Mouse (Mus musculus) heart, embryonic 15.5 days (tissue): Measurements from ENCODE around the gene Nradd. TPM values are rescaled to one million over a fixed set of nuclear protein-coding genes. Genes with fewer than 3 reads are reported as not detected.

Experiments used
- ATAC-seq: fragments of 200-750 bp; cut with Nextera tagmentation; replicated peaks from 2 replicates; pipeline ENCODE4 v1.8.0; 2017; ENCODE audit warnings: low read depth, moderate TSS enrichment; ENCODE audit not compliant: insufficient number of reproducible peaks, insufficient read depth, low FRiP score
- H3K27ac ChIP-seq: fragments of 300-500 bp; sonication (generic); 2 replicates; pipeline ENCODE4 v1.5.1; 2015; ENCODE audit warnings: mild to moderate bottlenecking, inconsistent platforms
- H3K27me3 ChIP-seq: fragments of 300-500 bp; sonication (generic); 2 replicates; pipeline ENCODE4 v1.6.1; 2015; ENCODE audit warnings: inconsistent platforms
- H3K36me3 ChIP-seq: fragments of 300-500 bp; sonication (generic); 2 replicates; pipeline ENCODE4 v1.6.1; 2015; ENCODE audit warnings: mild to moderate bottlenecking, inconsistent platforms
- H3K4me1 ChIP-seq: fragments of 300-500 bp; sonication (generic); replicated peaks from 2 replicates; pipeline ENCODE4 v1.6.1; 2015; ENCODE audit warnings: inconsistent platforms
- H3K4me2 ChIP-seq: fragments of 300-500 bp; sonication (generic); 2 replicates; pipeline ENCODE4 v1.6.1; 2015; ENCODE audit warnings: inconsistent platforms, mild to moderate bottlenecking, moderate library complexity
- H3K4me3 ChIP-seq: fragments of 300-500 bp; sonication (generic); 2 replicates; pipeline ENCODE4 v1.5.1; 2015; ENCODE audit warnings: mild to moderate bottlenecking, inconsistent platforms
- H3K9ac ChIP-seq: fragments of 300-500 bp; sonication (generic); 2 replicates; pipeline ENCODE4 v1.6.1; 2015; ENCODE audit warnings: mild to moderate bottlenecking, inconsistent platforms
- H3K9me3 ChIP-seq: fragments of 300-500 bp; sonication (generic); replicated peaks from 2 replicates; pipeline ENCODE4 v1.6.1; 2016; ENCODE audit warnings: inconsistent platforms
- WGBS: fragments of 180-500 bp; shearing (Covaris S2); methylation state at CpG from one replicate; pipeline ENCODE4 v1.1.7; 2015; ENCODE audit warnings: mixed read lengths; 5-methylcytosine and 5-hydroxymethylcytosine counted together
- polyA plus RNA-seq: library from polyadenylated mRNA; unstranded; fragments of >200 nt; fragmentation: Nextera tagmentation; extraction: Ambion mirVana; gene quantifications from 2 replicates; pipeline ENCODE4 v1.2.1, GENCODE M21; 2015

Nradd gene
- polyA plus RNA-seq, 1 experiment from 2014 or later: 17.7 TPM

DNA sequence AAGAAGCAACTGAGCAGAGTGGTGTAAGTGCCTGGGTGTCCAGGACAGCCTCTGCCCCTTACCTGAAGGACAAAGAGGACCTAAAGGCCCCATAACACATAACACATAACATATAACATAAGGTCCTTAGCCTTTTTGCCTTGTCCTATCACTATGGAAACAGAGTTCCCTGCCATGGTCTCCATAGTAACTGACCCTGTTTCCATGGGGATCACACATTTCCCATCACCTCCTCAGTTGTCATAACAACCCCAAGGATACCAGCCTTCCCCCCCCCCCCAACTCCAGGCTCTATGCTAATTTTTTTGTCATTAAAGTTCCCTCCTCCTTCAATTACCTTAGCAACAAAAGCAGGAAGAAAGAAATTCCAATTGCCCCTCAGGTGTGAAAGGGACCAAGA is 25.5 kb upstream of the Nradd start:
- Histone ChIP-seq H3K9ac (no peak overlapping the region), H3K36me3 (no peaks in the 10 kb centered on the region), H3K4me1 (peaks cover 40% of the 10 kb centered on the region), H3K4me3 (no peak overlapping the region), H3K27me3 (0 out of 2 replicates have a peak, but pooled peaks cover 3% of the 10 kb centered on the region), H3K4me2 (no peak overlapping the region), H3K27ac (no peak overlapping the region), H3K9me3 (no peaks in the 10 kb centered on the region)
- ATAC-seq: no peak

DNA sequence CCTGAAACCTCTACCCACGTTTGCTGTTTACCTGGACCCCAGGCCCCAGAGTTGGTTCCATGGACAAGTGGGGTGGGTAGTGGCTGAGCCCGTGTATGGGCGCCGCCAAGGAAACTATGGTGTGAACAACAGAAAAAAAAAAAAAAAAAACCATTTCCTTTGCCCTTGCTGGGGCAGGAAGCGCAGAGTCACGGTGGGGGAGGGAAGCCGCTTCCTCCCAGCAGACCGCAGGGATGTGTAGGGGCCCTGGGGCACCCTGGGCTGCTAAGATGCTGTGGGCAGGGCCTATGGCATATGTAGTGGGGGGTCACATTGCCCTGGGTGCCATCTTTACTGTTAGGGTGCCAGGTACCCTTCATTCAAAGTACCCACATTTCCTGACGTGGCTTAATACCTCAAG is 21.0 kb upstream of the Nradd start:
- no peak for ATAC-seq
- 0 out of 2 replicates have a peak overlapping the region, but pooled peaks have one; percentile 24 for H3K4me2 ChIP-seq
- no peak overlapping the region for H3K4me3 ChIP-seq
- H3K9me3 ChIP-seq: no peaks in the 10 kb centered on the region
- no peaks in the 10 kb centered on the region for H3K27me3 ChIP-seq
- no peak overlapping the region for H3K9ac ChIP-seq
- H3K4me1 ChIP-seq: peaks cover 10% of the 10 kb centered on the region; the same call in 1 of the 2 replicates
- no peak overlapping the region for H3K27ac ChIP-seq
- WGBS: 68% methylated on average over 9 of the region's 9 CpGs
- no peaks in the 10 kb centered on the region for H3K36me3 ChIP-seq

DNA sequence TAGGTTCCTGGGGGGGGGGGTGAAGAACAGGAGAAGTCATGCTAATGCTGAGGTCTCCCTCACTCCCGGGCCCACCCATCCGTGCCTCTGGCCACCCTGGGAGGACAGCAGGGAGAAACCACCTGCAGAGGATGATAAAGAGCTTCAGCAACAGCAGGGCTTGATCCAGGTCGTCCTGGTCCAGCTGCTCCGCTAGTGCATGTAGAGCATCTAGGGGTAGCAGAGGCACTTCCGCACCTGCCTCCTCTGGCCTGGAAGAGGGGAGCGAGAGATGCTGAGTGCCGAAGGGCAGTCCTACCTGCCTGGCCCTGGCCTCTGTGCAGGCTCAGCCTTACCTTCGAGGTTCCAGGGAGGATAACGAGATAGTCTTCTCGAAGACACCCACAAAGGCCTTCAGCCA is 20.0 kb upstream of the Nradd start:
- no peaks in the 10 kb centered on the region for H3K9me3 ChIP-seq
- ATAC-seq: no peak
- no peak overlapping the region for H3K4me2 ChIP-seq
- no peaks in the 10 kb centered on the region for H3K36me3 ChIP-seq
- no peak overlapping the region for H3K27ac ChIP-seq
- no peak overlapping the region for H3K4me3 ChIP-seq
- H3K4me1 ChIP-seq: peaks cover 10% of the 10 kb centered on the region; the same call in 1 of the 2 replicates
- 89% methylated on average over 10 of the region's 10 CpGs for WGBS
- no peak overlapping the region for H3K9ac ChIP-seq
- no peaks in the 10 kb centered on the region for H3K27me3 ChIP-seq

DNA sequence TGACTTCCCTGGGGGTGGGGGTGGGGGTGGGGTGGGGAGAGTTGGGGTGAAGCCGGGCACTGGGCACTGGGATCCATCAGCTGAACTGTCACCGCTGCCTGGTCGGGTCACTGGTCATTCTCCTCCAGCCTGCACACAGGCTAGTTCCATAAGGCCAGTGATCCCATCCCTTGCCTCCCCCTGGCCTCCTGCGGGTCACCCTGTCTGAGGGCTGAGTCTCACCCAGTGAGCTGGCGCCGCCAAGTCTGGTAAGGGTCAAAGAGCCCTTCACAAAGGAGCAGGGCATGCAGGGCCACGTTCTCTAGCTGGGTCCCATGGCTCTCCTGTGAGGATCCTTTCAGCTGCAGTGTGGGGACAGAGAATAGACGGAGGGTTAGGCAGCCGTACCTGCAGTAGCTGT is 19.5 kb upstream of the Nradd start:
- H3K36me3 ChIP-seq: no peaks in the 10 kb centered on the region
- no peaks in the 10 kb centered on the region for H3K9me3 ChIP-seq
- H3K27me3 ChIP-seq: no peaks in the 10 kb centered on the region
- 58% methylated on average over 9 of the region's 9 CpGs for WGBS
- no peak for ATAC-seq
- H3K4me3 ChIP-seq: no peak overlapping the region
- no peak overlapping the region for H3K9ac ChIP-seq
- no peak overlapping the region for H3K27ac ChIP-seq
- H3K4me1 ChIP-seq: peaks cover 9% of the 10 kb centered on the region; the same call in 1 of the 2 replicates
- H3K4me2 ChIP-seq: no peak overlapping the region

DNA sequence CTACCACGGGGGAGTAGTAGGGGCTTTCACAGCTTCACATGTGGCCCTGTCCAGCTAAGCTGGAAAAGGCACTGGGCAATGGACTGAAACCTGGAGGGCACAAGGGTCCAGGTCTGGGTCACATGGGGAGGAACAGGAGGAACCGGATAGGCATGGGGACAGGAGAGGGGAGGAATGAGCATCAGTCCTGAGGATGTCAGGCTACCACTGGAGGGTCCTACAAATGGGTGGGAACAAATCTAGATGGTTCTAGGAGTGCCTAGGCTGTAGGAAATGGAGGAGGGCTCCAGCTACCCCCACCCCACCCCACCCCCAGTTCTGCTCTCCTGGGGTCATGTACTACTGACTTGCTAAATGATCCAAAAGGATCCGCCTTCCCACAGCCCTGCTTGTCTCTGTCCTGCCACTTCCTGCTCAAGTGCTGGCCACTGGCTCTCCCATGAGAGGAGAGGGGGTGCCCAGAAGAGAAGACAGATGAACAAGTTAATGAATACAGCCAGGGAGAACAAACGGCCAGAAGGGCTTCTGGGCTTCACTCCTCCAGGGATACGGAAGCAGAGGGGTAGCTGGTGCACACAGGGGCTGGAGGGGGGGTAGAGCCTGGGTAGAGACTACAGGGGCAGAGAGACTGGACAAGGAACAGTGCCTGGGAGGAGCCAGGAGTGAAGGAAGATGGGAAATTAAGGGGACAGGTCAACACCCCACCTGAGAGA is 18.7 kb upstream of the Nradd start:
- H3K4me1 ChIP-seq: peaks cover 6% of the 10 kb centered on the region; the same call in 1 of the 2 replicates
- H3K9ac ChIP-seq: no peak overlapping the region
- H3K27me3 ChIP-seq: no peaks in the 10 kb centered on the region
- H3K36me3 ChIP-seq: no peaks in the 10 kb centered on the region
- no peak overlapping the region for H3K27ac ChIP-seq
- 55% methylated on average over 5 of the region's 5 CpGs for WGBS
- no peak overlapping the region for H3K4me3 ChIP-seq
- H3K4me2 ChIP-seq: no peak overlapping the region
- H3K9me3 ChIP-seq: no peaks in the 10 kb centered on the region
- no peak for ATAC-seq

DNA sequence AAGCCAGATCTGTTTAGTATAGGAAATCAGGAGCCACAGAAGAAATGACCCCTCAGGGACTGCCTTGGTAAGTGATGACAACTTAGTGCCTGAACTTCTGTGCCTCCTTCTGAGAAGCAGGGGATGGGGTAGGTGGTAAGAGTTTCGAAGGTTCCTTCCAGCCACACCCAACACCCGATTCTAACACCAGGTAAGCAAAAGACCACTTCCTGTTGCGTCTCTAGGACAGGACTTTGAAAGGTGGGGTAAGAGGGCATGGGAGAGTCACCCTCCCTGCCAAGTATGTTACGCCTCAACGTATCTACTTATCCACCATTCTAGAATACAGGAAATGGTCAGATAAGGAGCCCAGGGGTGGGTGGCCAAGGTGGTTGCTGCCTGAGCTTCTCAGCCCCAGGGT is 16.8 kb upstream of the Nradd start:
- Histone ChIP-seq H3K4me1 (peaks cover 6% of the 10 kb centered on the region; the same call in 1 of the 2 replicates), H3K4me3 (no peak overlapping the region), H3K9me3 (no peaks in the 10 kb centered on the region), H3K4me2 (no peak overlapping the region), H3K9ac (no peak overlapping the region), H3K27ac (no peak overlapping the region), H3K36me3 (no peaks in the 10 kb centered on the region), H3K27me3 (no peaks in the 10 kb centered on the region)
- 68% methylated on average over 5 of the region's 5 CpGs for WGBS
- ATAC-seq: no peak

DNA sequence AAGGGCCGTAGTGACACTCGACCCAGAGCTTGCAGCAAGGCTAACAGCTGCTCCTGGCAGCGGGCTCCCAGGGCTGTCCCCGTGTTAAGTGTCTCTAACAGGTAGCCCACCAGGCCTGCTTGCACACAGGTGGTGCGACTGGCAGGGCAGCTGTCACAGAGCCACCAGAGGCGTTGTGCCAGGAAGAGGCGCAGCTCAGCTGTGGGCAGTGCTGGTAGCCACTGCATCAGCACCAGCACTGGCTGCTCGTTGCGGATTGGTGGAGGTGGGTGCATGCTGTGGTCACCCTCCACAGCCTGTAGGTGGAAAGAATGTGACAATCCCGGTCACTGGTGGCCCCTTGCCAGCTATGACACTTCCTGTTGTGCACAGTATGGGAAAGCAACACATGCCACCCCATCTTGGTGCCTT is 14.4 kb upstream of the Nradd start:
- Histone ChIP-seq H3K4me1 (no peaks in the 10 kb centered on the region), H3K36me3 (peaks cover 12% of the 10 kb centered on the region; the same call in 1 of the 2 replicates), H3K4me2 (no peak overlapping the region), H3K9ac (no peak overlapping the region), H3K4me3 (no peak overlapping the region), H3K27ac (no peak overlapping the region), H3K9me3 (no peaks in the 10 kb centered on the region), H3K27me3 (peaks cover 16% of the 10 kb centered on the region; the same call in 1 of the 2 replicates)
- ATAC-seq: no peak
- WGBS: 70% methylated on average over 10 of the region's 10 CpGs

DNA sequence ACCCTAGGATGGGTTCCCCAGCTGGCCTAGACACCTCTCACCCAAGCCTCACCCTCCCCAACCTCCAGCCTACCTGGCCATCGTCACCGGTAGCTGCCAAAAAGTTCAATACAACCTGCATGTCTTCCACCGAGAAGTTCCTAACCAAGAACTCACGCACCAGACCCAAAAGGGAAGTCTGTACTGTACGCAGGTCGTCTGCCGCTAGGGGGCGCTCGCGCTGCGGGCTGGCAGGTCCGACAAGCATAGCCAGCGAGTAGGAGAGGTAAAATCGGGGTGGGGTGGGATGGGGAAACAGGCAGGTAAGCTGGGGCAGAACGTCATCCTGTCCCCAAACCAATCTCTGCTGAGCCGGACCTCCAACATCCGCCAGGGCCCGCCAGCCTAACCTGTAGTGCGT is 11.0 kb upstream of the Nradd start:
- no peaks in the 10 kb centered on the region for H3K9me3 ChIP-seq
- H3K36me3 ChIP-seq: peaks cover 21% of the 10 kb centered on the region; the same call in 1 of the 2 replicates
- no peak overlapping the region for H3K9ac ChIP-seq
- peaks cover 47% of the 10 kb centered on the region for H3K27me3 ChIP-seq
- no peak for ATAC-seq
- peaks cover 8% of the 10 kb centered on the region for H3K4me1 ChIP-seq
- 10% methylated on average over 19 of the region's 19 CpGs for WGBS
- no peak overlapping the region for H3K4me2 ChIP-seq
- no peak overlapping the region for H3K27ac ChIP-seq
- H3K4me3 ChIP-seq: no peak overlapping the region

DNA sequence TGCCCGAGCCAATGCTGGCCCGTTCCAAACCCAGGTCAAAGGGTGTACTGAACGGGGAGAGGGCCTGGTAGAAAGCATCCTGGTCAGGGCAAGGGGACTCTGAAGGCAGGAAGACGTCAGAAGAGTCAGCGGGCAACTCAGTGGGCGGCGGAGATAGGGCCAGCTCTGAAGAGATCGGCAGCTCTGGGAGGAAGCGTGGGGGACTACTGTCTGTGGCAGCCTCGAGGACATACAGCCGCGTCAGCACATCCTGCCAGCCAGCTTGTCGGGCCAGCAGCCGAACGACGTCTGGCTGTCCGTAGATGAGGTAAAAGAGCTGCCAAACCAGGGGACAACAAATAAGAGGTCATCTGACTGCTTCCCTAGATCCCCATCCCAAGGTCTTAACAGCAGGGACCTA is 9.6 kb upstream of the Nradd start:
- H3K9ac ChIP-seq: no peak overlapping the region
- H3K4me2 ChIP-seq: no peak overlapping the region
- H3K4me1 ChIP-seq: peaks cover 8% of the 10 kb centered on the region
- peaks cover 48% of the 10 kb centered on the region for H3K27me3 ChIP-seq
- no peak for ATAC-seq
- no peak overlapping the region for H3K4me3 ChIP-seq
- peaks cover 25% of the 10 kb centered on the region; the same call in 1 of the 2 replicates for H3K36me3 ChIP-seq
- 72% methylated on average over 17 of the region's 17 CpGs for WGBS
- H3K27ac ChIP-seq: no peak overlapping the region
- H3K9me3 ChIP-seq: no peaks in the 10 kb centered on the region

DNA sequence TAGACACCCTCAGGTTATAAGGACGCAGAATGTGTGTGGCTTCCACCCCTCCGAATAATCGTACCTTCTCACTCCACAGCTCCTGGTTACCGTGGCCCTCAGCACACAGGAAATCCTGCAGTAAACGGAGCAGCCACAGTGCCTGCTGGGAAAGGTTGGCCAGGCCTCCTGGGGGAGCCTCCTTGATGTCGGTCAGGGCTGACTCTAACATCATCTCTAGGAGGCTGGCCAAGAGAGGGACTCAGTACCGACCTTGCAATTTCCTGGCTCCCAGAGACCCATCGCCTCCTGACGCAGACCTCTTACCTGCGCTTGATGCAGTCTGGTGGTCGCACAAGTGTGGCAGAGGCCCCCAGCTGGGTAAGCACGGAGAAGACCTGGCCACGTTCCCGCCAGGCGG is 8.4 kb upstream of the Nradd start:
- ATAC-seq: no peak
- H3K4me3 ChIP-seq: no peak overlapping the region
- H3K9me3 ChIP-seq: no peaks in the 10 kb centered on the region
- no peak overlapping the region for H3K4me2 ChIP-seq
- H3K27me3 ChIP-seq: peaks cover 48% of the 10 kb centered on the region
- no peak overlapping the region for H3K27ac ChIP-seq
- no peak overlapping the region for H3K9ac ChIP-seq
- peaks cover 8% of the 10 kb centered on the region for H3K4me1 ChIP-seq
- WGBS: 81% methylated on average over 15 of the region's 15 CpGs
- H3K36me3 ChIP-seq: peaks cover 30% of the 10 kb centered on the region; the same call in 1 of the 2 replicates

DNA sequence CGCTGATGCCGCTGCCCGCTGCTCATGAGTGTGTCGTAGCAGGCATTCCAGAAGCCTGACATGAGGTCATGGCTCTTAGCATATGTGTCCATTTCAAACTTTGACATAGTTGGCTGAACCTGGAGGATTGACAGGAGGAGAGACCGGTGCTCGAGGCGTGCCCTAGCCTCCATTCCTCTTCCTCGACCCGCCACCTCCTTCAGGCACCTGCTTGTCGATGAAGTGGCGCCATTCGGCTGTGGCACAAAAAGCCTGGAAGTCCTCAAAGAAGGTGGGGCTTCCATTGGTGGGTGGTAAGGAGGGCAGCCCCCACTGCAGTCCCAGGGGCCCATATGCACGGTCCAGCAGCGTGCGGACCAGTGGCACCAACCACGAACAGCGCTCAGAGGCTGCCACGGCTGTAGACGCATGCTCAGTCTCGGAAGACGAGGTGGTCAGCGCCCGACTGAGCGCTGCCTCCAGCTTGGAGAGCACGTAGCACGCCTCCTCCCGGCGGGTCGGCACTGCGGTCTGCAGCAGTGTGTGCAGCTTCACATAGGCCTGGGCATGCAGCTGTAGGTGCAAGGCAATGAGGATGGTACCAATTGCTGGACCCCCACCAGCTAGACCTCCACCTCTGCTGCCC is 7.5 kb upstream of the Nradd start:
- Histone ChIP-seq H3K4me1 (peaks cover 8% of the 10 kb centered on the region), H3K27ac (no peak overlapping the region), H3K9me3 (no peaks in the 10 kb centered on the region), H3K4me3 (peak overlapping the region; percentile 20; the same call in 1 of the 2 replicates), H3K27me3 (peaks cover 48% of the 10 kb centered on the region), H3K9ac (no peak overlapping the region), H3K4me2 (peak overlapping the region; percentile 56), H3K36me3 (peaks cover 39% of the 10 kb centered on the region; the same call in 1 of the 2 replicates)
- WGBS: 30% methylated on average over 30 of the region's 30 CpGs
- no peak for ATAC-seq
